Comparison of ENCODE assay signal across 21 mouse cellular contexts in genomic region chr4:103056909-103057308, GRCm38 (mm10).
DNase-seq lines count a peak whose midpoint lies in the region; ATAC-seq lines count a peak whose summit lies in the region.
"Had no signal": no experiment of that assay in that cellular context is flagged by ENCODE, and none has a peak within 500 bp of the region (broad histone marks: within the 10 kb centered on the region; RNA-seq: fewer than 3 reads in every experiment).

No protein-coding gene starts in this region.

- DNase-seq in frontal cortex, postnatal 25 days (ENCODE audit: low spot score in 2 of 2), result no peak
- peak; percentile 3 for DNase-seq in right cerebral cortex, adult 18-20 months
- DNase-seq in right cerebral cortex, postnatal 14 days, result no peak
- DNase-seq in urinary bladder, postnatal 25 days (ENCODE audit: low spot score), result no peak
- DNase-seq: adrenal gland, adult 8-10 months; adrenal gland, postnatal 14 days; adrenal gland, postnatal 36 days; B cell, adult 2 months; cerebellum, adult 11 months; cerebellum, adult 18-20 months; cerebellum, adult 8-10 months; cerebellum, adult 9-11 months; cerebellum, postnatal 14 days; cerebellum, postnatal 36 days; embryo, embryonic 11 days had no signal

- ATAC-seq in frontal cortex, adult (ENCODE audit: low TSS enrichment), result peak; percentile 59; the same call in 1 of the 2 replicates
- ATAC-seq: activated CD4-positive, CD25-positive, alpha-beta regulatory T cell, adult 4 months; CD4-positive, CD25-positive, alpha-beta regulatory T cell, adult 4 months; forebrain, embryonic 14.5 days; forebrain, embryonic 16.5 days; Patski had no signal
